23 mouse cellular contexts compared by ENCODE assay signal in the genomic region with DNA sequence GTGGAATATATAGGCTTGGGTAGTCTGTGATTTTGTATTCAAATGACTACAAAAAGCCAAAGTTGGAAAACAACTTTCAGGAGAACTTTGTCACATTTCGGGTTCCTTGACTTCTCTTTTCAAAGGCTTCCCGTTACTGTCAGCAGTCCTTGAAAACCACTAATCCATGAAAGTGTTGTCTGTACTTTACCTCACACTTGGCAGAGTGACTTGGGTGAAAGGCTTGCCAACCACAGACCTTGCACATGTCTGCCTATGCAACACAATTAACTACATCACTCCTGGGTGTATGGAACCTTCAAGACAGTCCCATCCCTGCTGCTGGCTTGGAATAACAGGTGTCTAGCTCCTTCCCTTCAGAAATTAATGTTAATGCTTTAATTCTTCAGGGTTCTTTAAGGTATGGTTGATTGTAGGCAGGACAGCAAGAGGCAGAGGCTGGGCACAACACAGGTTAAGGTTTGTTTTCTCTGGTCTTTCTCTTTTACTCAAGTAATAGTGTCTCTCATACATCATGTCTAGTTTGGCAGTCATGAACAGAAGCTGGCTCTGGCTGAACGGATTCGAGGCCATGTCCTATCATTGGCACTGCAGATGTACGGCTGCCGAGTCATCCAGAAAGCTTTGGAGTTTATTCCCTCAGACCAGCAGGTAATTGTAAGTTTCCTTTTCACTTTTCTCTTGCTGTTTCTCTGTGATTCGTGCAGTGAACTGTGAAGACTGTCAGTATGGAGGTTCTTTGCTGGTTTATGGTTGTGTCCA. TPM values are rescaled to one million over a fixed set of nuclear protein-coding genes. Genes with fewer than 3 reads are reported as not detected.
DNase-seq lines count a peak whose midpoint lies in the region; ATAC-seq and TF ChIP-seq lines count a peak whose summit lies in the region.
"Had no signal": no experiment of that assay in that cellular context is flagged by ENCODE, and none has a peak within 500 bp of the region (broad histone marks: within the 10 kb centered on the region; RNA-seq: fewer than 3 reads in every experiment).

No protein-coding gene starts in this region.

- intact Hi-C loops in heart, postnatal 10 days (cut with DNase I), result no loop called here

- POLR2A ChIA-PET in Patski (lab: Charles Lee), result no interaction called here

- peak; percentile 47 for ATAC-seq in Patski
- ATAC-seq: CD4-positive, CD25-positive, alpha-beta regulatory T cell, adult 4 months; forebrain, postnatal 0 days; hindbrain, embryonic 16.5 days; lung, postnatal 0 days had no signal

- in situ Hi-C loops in Patski (cut with MboI; ENCODE audit: low pct_unique_long_range_greater_than_20kb), result no loop called here

- CTCF ChIA-PET in Patski (lab: Charles Lee), result interaction anchor here (0.9 kb wide), 1 partner anchor 13 kb away, joined by 4 read pairs; no protein-coding TSS in a partner anchor

- DNase-seq in adrenal gland, postnatal 14 days, result peak; percentile 68
- no peak for DNase-seq in adrenal gland, adult 8-10 months
- peak; percentile 21 for DNase-seq in kidney, postnatal 14 days
- no peak for DNase-seq in kidney, postnatal 4 days
- peak; percentile 64 for DNase-seq in Patski (ENCODE audit: low read depth, low spot score)
- peak; percentile 37 for DNase-seq in fat pad, adult 2 months (ENCODE audit: extremely low read depth, low read depth, low spot score)
- DNase-seq in heart, postnatal 10 days, result no peak
- DNase-seq: cerebellum, adult 2 months; cerebellum, postnatal 14 days; forebrain, postnatal 0 days; gastrocnemius, postnatal 14 days; liver, embryonic 13.5 days; lung, adult 18-20 months; lung, postnatal 4 days; right cerebral cortex, postnatal 14 days; thymus, postnatal 4 days had no signal

- no peak for TF ChIP-seq CTCF in Patski (IDR thresholded peaks at IDR 0.05)

- no peaks in the 10 kb centered on the region for H3K27me3 ChIP-seq in Patski
- H3K27me3 ChIP-seq: forebrain, embryonic 12.5 days; limb, embryonic 13.5 days; liver, embryonic 13.5 days; megakaryocyte, embryonic 14.5 days; midbrain, embryonic 12.5 days had no signal

RNA-seq across cellular contexts. Expression of gene Sdc3, which starts 26.8 kb away (rescaled TPM):
- 233 and 245 TPM in 2 replicates for total RNA-seq in adrenal gland, postnatal 14 days (2021)
- total RNA-seq in adrenal gland, adult 8-10 months (2022), result 100 to 1,000 TPM; 332 to 626 (median 448) TPM
- 39.8 TPM for polyA plus RNA-seq in Patski (2021)
- total RNA-seq in heart, postnatal 10 days (2021), result 10 to 100 TPM; 54.8 to 64.2 TPM

Comparison
In these comparisons a context has a peak if more than half of its experiments do, and no peak if none do; other contexts are left out.
1. DNase-seq: peak in adrenal gland, postnatal 14 days (single experiment), kidney, postnatal 14 days (single experiment), Patski (single experiment) and fat pad, adult 2 months (single experiment); none in adrenal gland, adult 8-10 months (single experiment), kidney, postnatal 4 days (0 of 2) and heart, postnatal 10 days (0 of 2).